Mouse (Mus musculus): ENCODE results near the gene Erbb4.

Erbb4 gene

DNA sequence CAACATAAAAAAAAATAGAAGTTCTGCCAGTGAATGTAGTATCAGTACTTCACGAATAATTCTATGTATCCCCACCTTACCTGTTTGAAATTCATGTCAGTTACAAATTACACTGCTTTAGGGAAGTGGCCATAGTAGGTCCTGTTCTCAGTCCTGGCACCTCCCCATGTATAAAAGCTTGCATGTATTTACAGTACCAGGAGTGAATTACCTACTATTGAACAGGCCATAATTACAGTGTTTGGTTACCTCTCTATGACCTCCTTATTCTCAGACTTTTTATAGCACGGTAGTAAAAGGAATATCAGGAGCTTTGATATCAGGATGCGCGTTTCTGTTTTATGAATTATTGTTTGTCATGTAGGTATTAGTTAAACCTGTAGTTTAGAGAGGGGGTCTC is 564.9 kb downstream of the Erbb4 start:
- in situ Hi-C loops (cut with MboI, MseI): no loop called here

DNA sequence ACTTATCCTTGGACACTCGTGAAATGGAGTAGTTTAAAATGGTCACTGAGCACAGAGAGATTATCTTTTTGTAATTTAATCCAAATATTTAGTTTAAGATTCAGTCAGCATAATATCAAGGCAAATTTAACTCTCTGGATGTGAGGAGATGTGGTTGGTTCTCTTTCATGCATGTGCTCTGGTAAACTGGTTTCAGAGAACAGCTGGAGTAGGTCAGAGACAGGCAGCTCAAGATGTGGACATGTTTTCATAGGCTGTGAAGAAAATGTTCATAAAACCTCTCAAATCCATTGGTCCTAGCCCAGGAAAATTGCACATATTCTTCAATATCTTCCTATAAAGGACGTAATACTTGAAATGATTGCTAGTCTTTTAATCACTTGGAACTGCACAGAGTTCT is 590.0 kb downstream of the Erbb4 start:
- in situ Hi-C loops (cut with MboI, MseI): no loop called here

DNA sequence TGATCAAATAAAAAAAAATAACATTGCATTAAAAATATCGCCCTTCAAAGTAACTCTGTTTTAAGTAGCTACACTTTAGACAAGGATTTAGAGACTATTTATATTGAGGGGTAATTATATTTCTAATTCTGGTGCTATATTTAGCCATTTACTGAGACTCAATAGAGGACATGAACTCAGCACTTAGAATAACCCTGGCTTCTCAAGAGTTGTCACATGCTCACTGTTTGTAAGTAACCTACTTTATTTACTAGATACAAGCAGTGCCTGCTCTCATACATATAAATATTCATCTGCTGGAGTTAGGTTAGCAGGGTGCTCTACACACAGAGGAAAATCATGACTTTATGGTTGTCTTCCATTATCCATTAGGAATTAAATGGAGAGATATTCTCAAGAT is 604.0 kb downstream of the Erbb4 start:
- in situ Hi-C loops (cut with MboI, MseI): no loop called here

DNA sequence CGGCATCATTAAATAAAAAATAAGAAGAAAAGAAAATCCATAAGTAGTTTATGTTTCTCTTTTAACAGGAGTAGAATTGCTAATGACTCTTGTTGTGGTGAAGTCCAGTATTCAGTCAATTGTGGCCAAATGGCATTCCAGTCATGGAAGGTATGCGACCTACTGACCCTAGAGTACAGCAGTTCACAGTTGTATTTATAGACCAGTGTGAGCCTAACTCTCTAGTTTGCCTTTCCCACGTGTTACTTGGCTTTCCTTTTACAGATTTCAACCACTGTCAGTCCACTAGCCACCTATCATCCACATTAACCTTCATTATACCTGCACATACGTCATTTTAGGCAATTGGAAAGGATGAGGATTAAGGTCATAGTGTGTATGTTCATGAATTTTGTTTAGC is 606.3 kb downstream of the Erbb4 start:
- in situ Hi-C loops (cut with MboI, MseI): no loop called here

DNA sequence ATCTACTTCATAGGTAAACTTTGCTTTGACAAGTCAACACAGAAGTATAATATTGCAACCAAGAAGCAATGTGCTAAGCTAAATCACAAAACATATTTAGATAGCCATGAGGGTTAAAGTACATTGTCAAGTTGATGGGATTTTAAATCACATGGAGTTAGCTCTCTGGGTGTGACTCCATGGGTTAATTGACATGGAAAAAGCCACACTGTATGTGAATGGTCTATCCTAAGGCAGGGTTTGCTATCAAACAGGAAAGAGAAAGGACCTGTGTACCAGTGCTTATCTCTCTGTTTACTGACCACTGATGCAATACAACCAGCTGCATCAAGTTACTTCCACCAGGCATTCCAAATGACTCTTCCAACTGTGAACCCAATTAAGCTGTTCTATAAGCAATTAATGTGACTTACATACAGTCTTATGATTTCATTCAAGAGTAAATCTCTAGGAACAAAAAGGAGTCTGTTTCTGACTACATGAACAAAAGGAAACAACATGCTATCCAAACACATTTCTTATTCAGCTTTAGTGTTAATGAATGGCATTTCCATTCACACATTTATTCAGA is 641.4 kb downstream of the Erbb4 start:
- in situ Hi-C loops (cut with MboI, MseI): no loop called here

DNA sequence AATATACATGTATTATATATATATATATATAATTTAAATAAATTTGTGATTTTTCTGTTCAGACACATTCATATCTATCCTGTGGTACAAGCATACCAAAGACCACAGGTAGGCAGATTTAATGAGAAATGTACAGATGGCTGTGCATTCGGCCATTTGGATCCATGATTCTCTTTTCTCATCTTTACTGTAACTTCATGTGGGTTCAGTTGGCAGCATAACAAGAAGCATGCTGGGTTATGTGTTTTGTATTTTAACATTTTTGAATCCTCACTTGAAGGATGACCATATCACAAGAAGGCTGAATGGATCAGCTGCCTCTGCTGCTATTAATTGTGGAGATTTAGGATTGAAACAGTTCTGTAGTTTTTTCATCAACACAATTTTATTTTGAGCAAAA is 656.6 kb downstream of the Erbb4 start:
- in situ Hi-C loops (cut with MboI, MseI): no loop called here

DNA sequence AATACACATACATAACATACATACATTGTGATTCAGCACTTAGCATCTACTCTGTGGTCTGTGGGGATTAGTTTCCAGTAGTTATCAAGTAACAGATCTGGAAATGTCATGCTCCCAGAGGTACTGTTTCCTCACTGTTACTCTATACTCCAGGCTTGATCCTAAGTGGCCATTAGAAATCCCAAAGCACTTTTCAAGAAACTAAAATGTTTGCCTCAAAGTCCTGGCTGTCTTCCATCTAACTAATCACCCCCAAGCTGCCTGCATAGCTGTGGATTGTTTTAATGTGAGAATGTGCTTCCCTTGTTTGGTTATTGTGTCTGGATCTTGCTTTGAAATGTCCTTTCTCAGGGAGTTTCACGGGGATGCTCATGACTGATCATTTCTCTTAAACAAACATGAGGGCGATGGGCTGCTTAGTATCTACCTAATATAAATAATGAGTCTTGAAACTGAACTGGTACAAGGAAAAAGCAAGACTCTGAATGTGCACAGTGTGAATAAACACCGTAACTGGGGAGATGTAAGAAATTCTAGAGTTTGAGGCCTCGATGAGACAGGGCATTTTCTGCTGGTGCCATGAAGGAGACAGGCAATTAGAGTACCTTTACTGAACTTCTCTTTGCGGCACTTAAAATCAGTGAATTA is 683.4 kb downstream of the Erbb4 start:
- in situ Hi-C loops (cut with MboI, MseI): no loop called here

DNA sequence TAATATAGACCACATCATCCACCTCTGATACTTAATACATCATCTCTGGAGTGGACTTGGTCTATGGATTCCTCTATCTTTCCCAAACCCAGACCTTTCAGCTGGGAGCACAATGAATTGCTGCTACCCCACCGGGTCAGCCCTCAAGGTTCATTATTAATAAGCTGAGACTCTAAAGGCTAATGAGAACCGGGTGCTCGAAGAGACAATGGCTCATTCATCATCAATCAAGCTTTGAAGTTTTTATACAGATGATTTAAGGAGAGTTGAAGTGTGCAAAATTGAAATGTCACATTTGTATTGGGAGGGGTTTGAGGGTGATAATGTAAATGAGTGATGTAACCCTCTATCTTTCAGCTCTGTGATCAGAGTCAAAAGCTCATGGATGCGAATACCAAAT is 706.7 kb downstream of the Erbb4 start:
- in situ Hi-C loops (cut with MboI, MseI): no loop called here

DNA sequence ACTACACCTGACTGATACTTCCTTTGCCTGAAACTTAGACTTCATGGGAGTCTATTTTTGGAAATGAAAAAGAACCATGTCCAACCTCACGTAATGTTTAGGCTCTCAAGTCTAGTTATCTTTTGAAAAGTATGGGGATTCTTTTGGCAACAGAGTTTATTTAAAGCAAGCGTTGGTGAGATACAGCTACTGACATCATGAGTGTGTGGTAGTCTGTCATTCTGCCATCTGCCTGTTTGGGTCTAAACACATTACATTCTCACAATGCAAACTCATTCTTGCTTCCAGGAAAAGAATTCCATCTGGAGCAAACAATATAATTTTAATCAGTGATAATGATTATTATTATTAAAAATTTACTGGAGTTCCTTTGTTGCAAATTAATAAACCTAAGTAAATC is 736.3 kb downstream of the Erbb4 start:
- in situ Hi-C loops (cut with MboI, MseI): no loop called here

DNA sequence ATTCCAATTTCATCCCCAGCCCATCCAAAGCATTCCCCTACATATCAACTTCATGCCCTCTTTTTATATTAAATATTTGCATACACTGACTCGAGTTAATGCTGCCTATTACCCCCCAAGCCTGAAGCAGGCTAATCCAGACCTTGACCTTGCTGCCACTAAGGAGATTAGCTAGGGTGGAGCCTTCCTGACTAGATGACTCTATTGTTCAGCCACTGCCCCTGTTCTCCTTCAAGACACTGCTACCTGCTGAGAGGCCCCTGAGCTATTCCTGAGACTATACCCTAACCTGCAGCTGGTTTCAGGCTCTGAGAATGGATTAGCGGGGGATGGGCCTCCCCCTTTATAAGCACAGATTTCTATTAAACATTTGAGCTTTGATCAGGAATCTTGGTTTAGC is 774.1 kb downstream of the Erbb4 start:
- in situ Hi-C loops (cut with MboI, MseI): no loop called here

DNA sequence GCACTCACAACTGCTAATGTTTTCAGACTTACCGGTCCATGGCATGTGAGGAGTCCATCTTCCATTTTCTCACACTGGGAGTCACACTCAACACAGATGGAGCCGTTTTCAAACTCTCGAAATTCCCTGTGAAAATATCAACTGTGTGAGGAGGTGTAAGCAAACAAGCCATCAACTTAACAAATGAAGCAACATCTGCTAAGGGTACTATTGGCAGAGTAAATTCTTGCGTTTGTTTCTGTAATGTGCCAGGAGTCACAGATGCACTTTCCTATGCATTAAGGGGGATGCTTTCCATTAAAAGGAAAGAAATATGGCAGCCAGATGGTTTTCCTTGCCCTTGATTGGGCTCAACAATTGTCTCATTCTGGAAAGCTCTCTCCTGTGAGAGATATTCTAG is 802.0 kb downstream of the Erbb4 start:
- in situ Hi-C loops (cut with MboI, MseI): no loop called here

DNA sequence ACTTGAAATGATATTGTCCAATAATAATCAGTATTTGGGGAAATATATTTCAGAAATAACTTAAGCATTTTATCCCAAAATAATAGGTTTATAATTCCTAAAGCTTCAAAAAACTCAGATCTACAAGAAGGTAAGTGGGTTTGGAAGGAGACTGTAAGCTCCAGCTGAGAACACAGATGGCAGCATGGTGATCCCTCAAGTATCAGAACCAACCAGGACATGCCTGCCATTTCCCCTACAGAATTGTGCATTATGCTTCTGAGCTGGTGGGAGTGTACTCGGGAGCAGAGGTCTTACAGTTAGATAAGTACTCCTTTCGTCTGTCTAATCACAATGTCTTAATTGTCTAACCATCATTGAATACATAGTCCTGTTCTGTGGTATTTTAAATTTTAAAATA is 823.4 kb downstream of the Erbb4 start:
- in situ Hi-C loops (cut with MboI, MseI): no loop called here

DNA sequence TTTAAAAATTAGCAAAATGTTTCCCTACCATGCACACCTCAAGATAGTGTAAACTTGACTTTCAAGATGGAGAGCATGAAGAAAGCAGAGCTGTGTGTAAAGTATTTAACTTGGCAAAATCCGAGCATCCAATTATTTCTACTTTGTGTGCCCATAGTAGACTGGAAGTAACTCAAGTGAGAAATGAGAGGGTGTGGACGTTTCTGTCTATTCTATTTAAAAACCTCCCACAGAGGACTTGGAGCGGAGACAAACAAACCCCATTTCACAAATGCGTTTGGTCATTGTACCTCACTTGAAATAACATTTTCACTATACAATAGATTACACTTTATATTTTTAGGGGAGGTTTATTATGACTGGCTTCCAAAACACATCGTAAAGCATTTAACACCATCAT is 832.0 kb downstream of the Erbb4 start:
- in situ Hi-C loops (cut with MboI, MseI): no loop called here

DNA sequence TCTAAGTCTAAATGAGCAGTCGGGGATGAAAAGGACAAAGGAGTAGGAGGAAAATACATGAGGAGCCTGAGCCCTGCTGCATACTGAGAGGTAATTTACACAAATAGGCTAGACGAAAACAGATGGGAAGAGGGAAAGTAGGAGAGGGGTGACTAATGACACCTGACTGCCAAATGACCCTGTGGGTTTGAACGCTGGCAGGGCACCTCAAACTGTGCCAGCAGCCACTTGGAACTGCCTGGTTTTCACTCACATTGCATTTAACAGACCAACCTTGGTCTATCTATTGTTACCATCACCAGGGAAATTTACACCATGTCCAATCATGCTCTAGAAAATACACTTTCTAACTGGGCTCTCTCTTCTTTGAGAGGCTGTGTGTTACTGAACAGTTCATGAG is 929.3 kb downstream of the Erbb4 start:
- in situ Hi-C loops (cut with MboI, MseI): no loop called here

DNA sequence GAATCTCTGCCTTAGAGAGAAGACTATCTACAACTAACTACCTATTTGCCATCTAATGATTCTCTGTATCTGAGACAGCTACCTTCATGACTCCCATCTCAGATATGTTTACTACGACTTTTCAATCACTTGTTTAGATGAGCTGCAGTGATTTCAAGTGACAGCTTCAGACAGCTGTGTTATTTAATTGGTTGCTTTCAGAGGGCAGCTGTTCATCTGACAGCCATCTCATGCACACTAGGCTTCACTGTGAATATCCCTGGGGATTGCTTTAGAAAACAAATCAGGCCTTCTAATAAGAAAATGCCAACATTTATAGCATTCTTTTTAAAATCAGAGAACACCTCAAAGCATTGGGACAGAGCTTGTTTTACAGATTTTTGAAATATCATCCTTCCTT is 952.6 kb downstream of the Erbb4 start:
- in situ Hi-C loops (cut with MboI, MseI): no loop called here

DNA sequence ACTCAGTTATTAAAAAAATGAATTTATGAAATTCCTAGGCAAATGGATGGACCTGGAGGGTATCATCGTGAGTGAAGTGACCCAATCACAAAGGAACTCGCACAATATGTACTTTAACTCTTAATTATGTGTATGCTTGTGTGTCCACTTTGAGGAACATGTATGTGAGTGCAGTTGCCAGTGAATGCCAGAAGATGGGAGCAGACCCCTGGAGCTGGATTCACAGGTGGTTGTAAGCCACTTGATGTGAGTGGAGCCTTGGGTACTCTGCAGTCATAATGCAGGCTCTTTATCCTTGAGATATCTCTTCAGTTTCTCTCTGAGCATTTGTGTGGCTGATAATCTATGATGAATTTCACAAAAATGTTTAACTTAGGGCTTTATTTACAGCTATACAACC is 957.3 kb downstream of the Erbb4 start:
- in situ Hi-C loops (cut with MboI, MseI): no loop called here

DNA sequence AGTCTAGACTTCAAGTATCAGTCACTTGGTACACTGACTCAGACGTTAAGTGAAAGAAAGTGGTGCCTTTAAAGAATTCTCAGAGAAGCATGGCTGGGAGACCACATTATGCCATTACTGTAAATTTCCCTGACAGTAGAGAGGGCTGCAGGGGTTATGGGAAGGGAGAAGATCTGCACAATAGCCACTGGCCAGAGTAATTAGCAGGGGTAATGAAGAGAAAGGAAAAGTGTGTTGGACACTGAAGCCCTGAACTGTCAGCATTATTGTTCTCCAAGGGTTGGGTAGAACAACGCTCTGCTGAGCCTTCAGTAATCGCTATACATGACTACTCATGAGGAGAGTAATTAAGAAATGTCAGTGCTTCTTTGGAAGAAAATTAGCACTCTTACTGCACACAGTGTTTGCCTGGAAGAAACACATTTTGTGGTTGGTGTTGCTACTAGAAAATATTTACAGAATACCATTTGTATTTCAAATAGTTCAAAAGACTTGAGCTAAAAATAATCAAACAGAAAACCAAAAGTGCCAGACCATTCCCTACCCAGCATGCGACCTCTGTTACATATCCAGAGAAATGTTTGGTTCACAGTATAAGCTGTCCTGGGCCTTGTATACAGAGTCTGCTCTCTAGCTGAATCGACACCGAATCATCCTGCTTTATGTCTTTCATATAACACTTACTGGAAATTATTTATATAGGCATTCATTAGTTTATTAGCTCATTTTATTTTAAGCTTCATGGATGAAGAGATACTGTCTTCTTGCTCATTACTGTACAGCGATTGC is 965.1 kb downstream of the Erbb4 start:
- in situ Hi-C loops (cut with MboI, MseI): no loop called here

DNA sequence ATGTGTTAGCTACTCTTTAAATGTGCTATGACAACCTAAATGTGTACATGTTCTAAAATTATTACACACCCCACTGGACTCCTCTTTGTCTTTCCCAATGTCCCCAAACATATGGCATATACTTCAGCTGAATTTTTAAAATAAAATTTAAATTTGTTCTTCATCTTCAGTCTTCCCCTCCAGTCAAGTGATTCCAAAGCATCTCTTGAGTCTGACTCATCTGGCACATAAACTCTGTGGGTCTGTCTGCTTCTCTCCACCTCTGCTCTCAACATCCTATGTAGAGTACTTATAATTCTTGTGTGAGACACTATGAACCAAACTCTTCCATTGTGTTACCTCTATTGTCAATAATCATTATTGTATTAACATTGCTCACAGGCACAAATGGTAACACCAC is 972.9 kb downstream of the Erbb4 start:
- in situ Hi-C loops (cut with MboI, MseI): no loop called here

DNA sequence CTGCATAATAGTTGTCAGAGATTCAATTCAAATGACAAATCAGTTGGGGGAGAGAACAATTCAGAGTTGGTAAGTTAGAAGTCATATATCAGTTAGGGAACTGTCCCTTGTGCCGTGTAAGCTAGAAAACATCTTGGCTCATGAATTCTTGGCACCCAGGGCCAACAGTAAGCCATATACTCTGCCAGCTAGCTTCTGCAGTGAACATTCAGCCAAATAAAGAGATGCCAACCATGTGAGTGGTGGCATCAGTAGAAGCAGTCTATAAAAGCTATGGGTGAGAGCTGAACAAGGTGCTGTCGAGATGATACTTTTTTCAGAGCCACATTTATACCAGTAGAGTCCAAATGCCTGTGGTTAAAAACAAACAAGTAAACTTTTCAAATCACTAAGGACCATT is 973.4 kb downstream of the Erbb4 start:
- in situ Hi-C loops (cut with MboI, MseI): no loop called here

DNA sequence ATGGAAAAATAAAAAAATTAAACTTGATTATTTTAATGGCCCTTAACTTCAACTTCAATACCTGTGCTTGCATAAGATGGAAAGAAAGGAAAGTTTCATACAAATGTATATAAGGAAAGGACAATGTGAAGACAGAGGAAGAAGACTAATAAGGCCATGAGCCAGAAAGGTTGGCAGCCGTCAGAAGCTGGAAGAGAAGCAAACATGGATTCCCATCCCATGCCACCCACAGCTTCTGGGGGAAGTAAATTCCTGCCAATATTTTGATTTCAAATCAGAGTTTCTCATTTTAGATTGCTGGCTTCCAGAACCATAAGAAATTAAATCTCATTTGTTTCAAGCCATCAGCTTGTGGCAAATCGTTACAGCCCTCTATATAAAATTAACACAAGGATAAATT is 984.3 kb downstream of the Erbb4 start:
- in situ Hi-C loops (cut with MboI, MseI): no loop called here

DNA sequence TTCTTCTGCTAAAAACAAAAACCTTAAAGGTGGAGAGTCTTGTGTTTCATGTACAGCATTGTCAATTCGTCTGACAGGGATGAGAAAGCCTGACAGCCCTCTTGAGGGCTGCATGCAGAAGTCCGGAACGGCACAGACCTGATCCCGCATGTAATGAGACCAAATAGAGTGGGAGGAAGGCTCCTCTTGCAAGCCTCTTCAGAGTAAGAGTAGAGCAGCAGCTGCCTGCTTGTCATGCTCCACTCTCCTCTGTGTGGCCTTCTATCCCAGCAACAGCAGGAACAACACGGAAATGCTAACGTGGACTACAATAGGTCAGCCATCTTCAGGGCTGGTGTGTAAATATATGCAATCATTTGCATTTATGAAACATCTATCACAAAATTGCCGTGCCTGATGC is 987.5 kb downstream of the Erbb4 start:
- in situ Hi-C loops (cut with MboI, MseI): no loop called here

DNA sequence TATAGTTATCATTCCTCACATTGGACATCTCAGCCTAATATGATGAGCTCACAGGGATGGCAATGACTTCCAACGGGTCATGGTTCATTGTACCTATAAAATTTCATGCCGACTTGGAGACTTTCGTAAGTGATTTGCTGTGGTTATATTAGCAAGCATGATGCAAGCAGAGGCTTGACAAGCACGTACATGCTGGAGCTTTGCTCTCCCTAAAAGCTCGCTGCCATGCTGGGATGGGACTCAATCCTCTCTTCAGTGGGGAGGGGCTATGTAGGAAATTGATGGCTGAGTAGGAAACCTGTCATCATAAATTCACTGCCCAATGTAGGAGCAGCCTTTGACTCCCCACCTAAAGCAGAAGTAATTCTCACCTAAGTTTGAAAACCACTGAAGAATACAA is 992.1 kb downstream of the Erbb4 start:
- in situ Hi-C loops (cut with MboI, MseI): no loop called here

DNA sequence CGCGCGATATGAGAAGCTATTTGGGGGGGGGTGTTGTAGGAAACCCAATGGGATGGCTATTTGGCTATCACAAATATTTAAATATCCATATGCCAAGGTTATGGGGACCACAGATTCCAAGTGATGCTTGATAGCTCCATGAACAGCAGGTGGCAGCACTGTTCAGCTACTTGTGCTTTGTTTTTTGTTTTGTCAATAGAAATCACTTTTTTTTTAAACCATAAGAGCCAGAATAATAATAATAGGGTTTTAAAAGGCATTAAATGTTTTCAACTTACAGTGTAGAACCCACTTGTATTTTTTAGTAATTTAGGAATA is 1001.4 kb downstream of the Erbb4 start:
- in situ Hi-C loops (cut with MboI, MseI): no loop called here

All from T-helper 1 cell (primary cell).